Mouse (Mus musculus): ENCODE measurements around the gene Psmb6. TPM values are rescaled to one million over a fixed set of nuclear protein-coding genes. Genes with fewer than 3 reads are reported as not detected.

The Psmb6 gene
- total RNA-seq (2012; rRNA removed) = 506 and 612 TPM in 2 replicates

- H3K9me3 ChIP-seq (ENCODE audit: control insufficient read depth, insufficient read depth, low read depth, low read length) = no peaks in the 10 kb centered on the region
- DNase-seq (ENCODE audit: low read depth, low spot score) = peak; percentile 91
- TF ChIP-seq CHD2 (IDR thresholded peaks at IDR 0.05; ENCODE audit: low read depth, low read length) (no peak), HCFC1 (IDR thresholded peaks at IDR 0.05; ENCODE audit: borderline replicate concordance, insufficient read depth, low read length) (peak; percentile 85), ZNF384 (IDR thresholded peaks at IDR 0.05; ENCODE audit: low read depth, low read length) (peak; percentile 100), MAFK (IDR thresholded peaks at IDR 0.05; ENCODE audit: insufficient read depth, low read depth, low read length) (peak; percentile 68)
- in situ Hi-C loops (cut with MboI; ENCODE audit: low sequenced_read_pairs in 2 of 2, unreplicated experiment in 2 of 2) = loop anchor here in 1 of 2 experiments (5.0 kb wide), 1 partner anchor 92 kb away; the partner anchor contains the start of genes 4930544D05Rik and Chrne
- H3K9ac ChIP-seq (ENCODE audit: insufficient read depth, low read depth, low read length, poor library complexity, severe bottlenecking) = peak within 1 kb of the TSS; percentile 99
- peak within 1 kb of the TSS; percentile 72 for H3K27ac ChIP-seq (ENCODE audit: insufficient read depth, low read depth, low read length, poor library complexity, severe bottlenecking)
- peaks cover 0 to 6% of the 10 kb centered on the region in 2 experiments; a peak in 2 of 4 replicates for H3K4me1 ChIP-seq (ENCODE audit: control insufficient read depth in 2 of 2, insufficient read depth in 2 of 2, low read length in 2 of 2, poor library complexity in 1 of 2)
- H3K36me3 ChIP-seq (ENCODE audit: control insufficient read depth, insufficient read depth, low read length, poor library complexity, severe bottlenecking) = peaks cover 20% of the 10 kb centered on the region
- H3K4me3 ChIP-seq (ENCODE audit: insufficient read depth in 1 of 2, low read depth in 1 of 2, low read length in 2 of 2, poor library complexity in 1 of 2, severe bottlenecking in 1 of 2) = peak within 1 kb of the TSS; percentile 89 to 99
These were observed at the start of gene Psmb6 for GRCm38 (mm10) chr11:70525184-70525678. Psmb6 (plus strand) TSS chr11:70525367.

- DNase-seq (ENCODE audit: low read depth, low spot score) = no peak
- in situ Hi-C loops (cut with MboI; ENCODE audit: low sequenced_read_pairs in 2 of 2, unreplicated experiment in 2 of 2) = no loop called here
- H3K4me3 ChIP-seq (ENCODE audit: insufficient read depth in 1 of 2, low read depth in 1 of 2, low read length in 2 of 2, poor library complexity in 1 of 2, severe bottlenecking in 1 of 2) = no peak overlapping the region
These were observed 39.7 kb upstream of the Psmb6 start for GRCm38 (mm10) chr11:70485498-70485897.

GRCm38 (mm10) chr11:70487816-70488215 lies 37.4 kb upstream of the Psmb6 start:
- Histone ChIP-seq H3K27ac (ENCODE audit: insufficient read depth, low read depth, low read length, poor library complexity, severe bottlenecking) (no peak overlapping the region), H3K9me3 (ENCODE audit: control insufficient read depth, insufficient read depth, low read depth, low read length) (no peaks in the 10 kb centered on the region), H3K9ac (ENCODE audit: insufficient read depth, low read depth, low read length, poor library complexity, severe bottlenecking) (no peak overlapping the region), H3K4me3 (ENCODE audit: insufficient read depth in 1 of 2, low read depth in 1 of 2, low read length in 2 of 2, poor library complexity in 1 of 2, severe bottlenecking in 1 of 2) (no peak overlapping the region), H3K4me1 (ENCODE audit: control insufficient read depth in 2 of 2, insufficient read depth in 2 of 2, low read length in 2 of 2, poor library complexity in 1 of 2) (no peaks in the 10 kb centered on the region; a peak in 1 of 4 replicates), H3K36me3 (ENCODE audit: control insufficient read depth, insufficient read depth, low read length, poor library complexity, severe bottlenecking) (no peaks in the 10 kb centered on the region)
- in situ Hi-C loops (cut with MboI; ENCODE audit: low sequenced_read_pairs in 2 of 2, unreplicated experiment in 2 of 2) = no loop called here
- DNase-seq (ENCODE audit: low read depth, low spot score) = no peak
- TF ChIP-seq CHD2 (IDR thresholded peaks at IDR 0.05; ENCODE audit: low read depth, low read length) (no peak), ZNF384 (IDR thresholded peaks at IDR 0.05; ENCODE audit: low read depth, low read length) (no peak)

More at GRCm38 (mm10) chr11:70485498-70485897, 39.7 kb upstream of the Psmb6 start:
- no peaks in the 10 kb centered on the region; a peak in 1 of 4 replicates for H3K4me1 ChIP-seq (ENCODE audit: control insufficient read depth in 2 of 2, insufficient read depth in 2 of 2, low read length in 2 of 2, poor library complexity in 1 of 2)
- TF ChIP-seq MAFK (IDR thresholded peaks at IDR 0.05; ENCODE audit: insufficient read depth, low read depth, low read length) (no peak), ZC3H11A (IDR thresholded peaks at IDR 0.05; ENCODE audit: borderline replicate concordance, low read depth, low read length) (no peak), ZNF384 (IDR thresholded peaks at IDR 0.05; ENCODE audit: low read depth, low read length) (no peak), CHD2 (IDR thresholded peaks at IDR 0.05; ENCODE audit: low read depth, low read length) (no peak), HCFC1 (IDR thresholded peaks at IDR 0.05; ENCODE audit: borderline replicate concordance, insufficient read depth, low read length) (no peak)
- H3K36me3 ChIP-seq (ENCODE audit: control insufficient read depth, insufficient read depth, low read length, poor library complexity, severe bottlenecking) = no peaks in the 10 kb centered on the region
- H3K27ac ChIP-seq (ENCODE audit: insufficient read depth, low read depth, low read length, poor library complexity, severe bottlenecking) = no peak overlapping the region
- no peak overlapping the region for H3K9ac ChIP-seq (ENCODE audit: insufficient read depth, low read depth, low read length, poor library complexity, severe bottlenecking)
- H3K9me3 ChIP-seq (ENCODE audit: control insufficient read depth, insufficient read depth, low read depth, low read length) = no peaks in the 10 kb centered on the region

- H3K36me3 ChIP-seq (ENCODE audit: control insufficient read depth, insufficient read depth, low read length, poor library complexity, severe bottlenecking) = no peaks in the 10 kb centered on the region
- no peak overlapping the region for H3K27ac ChIP-seq (ENCODE audit: insufficient read depth, low read depth, low read length, poor library complexity, severe bottlenecking)
- no peak overlapping the region for H3K9ac ChIP-seq (ENCODE audit: insufficient read depth, low read depth, low read length, poor library complexity, severe bottlenecking)
- DNase-seq (ENCODE audit: low read depth, low spot score) = no peak
- no peaks in the 10 kb centered on the region for H3K9me3 ChIP-seq (ENCODE audit: control insufficient read depth, insufficient read depth, low read depth, low read length)
- in situ Hi-C loops (cut with MboI; ENCODE audit: low sequenced_read_pairs in 2 of 2, unreplicated experiment in 2 of 2) = no loop called here
- H3K4me1 ChIP-seq (ENCODE audit: control insufficient read depth in 2 of 2, insufficient read depth in 2 of 2, low read length in 2 of 2, poor library complexity in 1 of 2) = no peaks in the 10 kb centered on the region
- no peak overlapping the region for H3K4me3 ChIP-seq (ENCODE audit: insufficient read depth in 1 of 2, low read depth in 1 of 2, low read length in 2 of 2, poor library complexity in 1 of 2, severe bottlenecking in 1 of 2)
- TF ChIP-seq CHD2 (IDR thresholded peaks at IDR 0.05; ENCODE audit: low read depth, low read length) (no peak), ZNF384 (IDR thresholded peaks at IDR 0.05; ENCODE audit: low read depth, low read length) (no peak), MAFK (IDR thresholded peaks at IDR 0.05; ENCODE audit: insufficient read depth, low read depth, low read length) (no peak), ZC3H11A (IDR thresholded peaks at IDR 0.05; ENCODE audit: borderline replicate concordance, low read depth, low read length) (no peak), HCFC1 (IDR thresholded peaks at IDR 0.05; ENCODE audit: borderline replicate concordance, insufficient read depth, low read length) (no peak)
These were observed 36.0 kb upstream of the Psmb6 start for GRCm38 (mm10) chr11:70489138-70489537.

GRCm38 (mm10) chr11:70489684-70490083 lies 35.5 kb upstream of the Psmb6 start:
- Histone ChIP-seq H3K4me3 (ENCODE audit: insufficient read depth in 1 of 2, low read depth in 1 of 2, low read length in 2 of 2, poor library complexity in 1 of 2, severe bottlenecking in 1 of 2) (no peak overlapping the region), H3K27ac (ENCODE audit: insufficient read depth, low read depth, low read length, poor library complexity, severe bottlenecking) (no peak overlapping the region), H3K9ac (ENCODE audit: insufficient read depth, low read depth, low read length, poor library complexity, severe bottlenecking) (no peak overlapping the region), H3K36me3 (ENCODE audit: control insufficient read depth, insufficient read depth, low read length, poor library complexity, severe bottlenecking) (no peaks in the 10 kb centered on the region), H3K4me1 (ENCODE audit: control insufficient read depth in 2 of 2, insufficient read depth in 2 of 2, low read length in 2 of 2, poor library complexity in 1 of 2) (no peaks in the 10 kb centered on the region), H3K9me3 (ENCODE audit: control insufficient read depth, insufficient read depth, low read depth, low read length) (no peaks in the 10 kb centered on the region)
- DNase-seq (ENCODE audit: low read depth, low spot score) = no peak
- in situ Hi-C loops (cut with MboI; ENCODE audit: low sequenced_read_pairs in 2 of 2, unreplicated experiment in 2 of 2) = no loop called here
- TF ChIP-seq HCFC1 (IDR thresholded peaks at IDR 0.05; ENCODE audit: borderline replicate concordance, insufficient read depth, low read length) (no peak), CHD2 (IDR thresholded peaks at IDR 0.05; ENCODE audit: low read depth, low read length) (no peak), MAFK (IDR thresholded peaks at IDR 0.05; ENCODE audit: insufficient read depth, low read depth, low read length) (no peak), ZC3H11A (IDR thresholded peaks at IDR 0.05; ENCODE audit: borderline replicate concordance, low read depth, low read length) (no peak), ZNF384 (IDR thresholded peaks at IDR 0.05; ENCODE audit: low read depth, low read length) (no peak)

All from ES-E14 (cell line).